Comparison of ENCODE assay signal across 26 mouse cellular contexts in genomic region chr7:134369241-134369640, GRCm38 (mm10). TPM values are rescaled to one million over a fixed set of nuclear protein-coding genes. Genes with fewer than 3 reads are reported as not detected.
DNase-seq lines count a peak whose midpoint lies in the region; ATAC-seq and TF ChIP-seq lines count a peak whose summit lies in the region.
"Had no signal": no experiment of that assay in that cellular context is flagged by ENCODE, and none has a peak within 500 bp of the region (broad histone marks: within the 10 kb centered on the region; RNA-seq: fewer than 3 reads in every experiment).

No protein-coding gene starts in this region.

- H3K27ac ChIP-seq in hindbrain, postnatal 0 days = no peak overlapping the region
- no peak overlapping the region for H3K27ac ChIP-seq in hindbrain, embryonic 16.5 days (ENCODE audit: low read depth, low read length)
- no peak overlapping the region for H3K27ac ChIP-seq in midbrain, embryonic 11.5 days (ENCODE audit: low read depth, low read length)
- no peak overlapping the region for H3K27ac ChIP-seq in midbrain, embryonic 13.5 days
- H3K27ac ChIP-seq: forebrain, embryonic 10.5 days; forebrain, embryonic 15.5 days; heart, adult 2 months; hindbrain, embryonic 12.5 days; hindbrain, embryonic 15.5 days had no signal

- no peaks in the 10 kb centered on the region for H3K4me1 ChIP-seq in hindbrain, postnatal 0 days (ENCODE audit: insufficient read depth, low read length)
- no peaks in the 10 kb centered on the region for H3K4me1 ChIP-seq in hindbrain, embryonic 16.5 days (ENCODE audit: control insufficient read depth, insufficient read depth, low read depth, low read length)
- H3K4me1 ChIP-seq in midbrain, embryonic 11.5 days (ENCODE audit: control insufficient read depth, insufficient read depth, low read length) = no peaks in the 10 kb centered on the region
- H3K4me1 ChIP-seq in midbrain, embryonic 13.5 days (replicated peaks) = no peaks in the 10 kb centered on the region
- H3K4me1 ChIP-seq: forebrain, embryonic 15.5 days; hindbrain, embryonic 12.5 days; hindbrain, embryonic 15.5 days had no signal

- WGBS in hindbrain, postnatal 0 days = 47% methylated on average over 4 of the region's 4 CpGs
- 72% methylated on average over 4 of the region's 4 CpGs for WGBS in hindbrain, embryonic 16.5 days
- WGBS in midbrain, embryonic 11.5 days = 90% methylated on average over 4 of the region's 4 CpGs
- 81% methylated on average over 4 of the region's 4 CpGs for WGBS in midbrain, embryonic 13.5 days

- no peak overlapping the region for H3K4me3 ChIP-seq in hindbrain, postnatal 0 days (ENCODE audit: low read length)
- H3K4me3 ChIP-seq in hindbrain, embryonic 16.5 days (ENCODE audit: low read length) = no peak overlapping the region
- no peak overlapping the region for H3K4me3 ChIP-seq in midbrain, embryonic 11.5 days (ENCODE audit: low read depth, low read length)
- no peak overlapping the region for H3K4me3 ChIP-seq in midbrain, embryonic 13.5 days (replicated peaks)
- H3K4me3 ChIP-seq: forebrain, embryonic 10.5 days; forebrain, embryonic 15.5 days; heart, adult 2 months; hindbrain, embryonic 12.5 days; hindbrain, embryonic 15.5 days had no signal

- H3K9me3 ChIP-seq in hindbrain, postnatal 0 days (ENCODE audit: low read length) = no peaks in the 10 kb centered on the region
- no peaks in the 10 kb centered on the region for H3K9me3 ChIP-seq in hindbrain, embryonic 16.5 days (ENCODE audit: control insufficient read depth, low read length)
- no peaks in the 10 kb centered on the region for H3K9me3 ChIP-seq in midbrain, embryonic 11.5 days (ENCODE audit: control insufficient read depth, low read length)
- H3K9me3 ChIP-seq in midbrain, embryonic 13.5 days = no peaks in the 10 kb centered on the region
- H3K9me3 ChIP-seq: forebrain, embryonic 10.5 days; forebrain, embryonic 15.5 days; hindbrain, embryonic 12.5 days; hindbrain, embryonic 15.5 days had no signal

- H3K9ac ChIP-seq in hindbrain, postnatal 0 days (replicated peaks; ENCODE audit: low read length) = no peak overlapping the region
- H3K9ac ChIP-seq in hindbrain, embryonic 16.5 days (ENCODE audit: low read depth, low read length) = no peak overlapping the region
- no peak overlapping the region for H3K9ac ChIP-seq in midbrain, embryonic 11.5 days (ENCODE audit: low read length)
- H3K9ac ChIP-seq in midbrain, embryonic 13.5 days (replicated peaks) = no peak overlapping the region
- H3K9ac ChIP-seq: forebrain, embryonic 15.5 days; hindbrain, embryonic 12.5 days; hindbrain, embryonic 15.5 days had no signal

- no peak for TF ChIP-seq CTCF in hindbrain, postnatal 0 days (IDR thresholded peaks at IDR 0.05; ENCODE audit: low read depth)

- peak; percentile 69 to 73 for DNase-seq in cerebellum, postnatal 14 days
- no peak for DNase-seq in cerebellum, adult 8-10 months
- peak; percentile 63 for DNase-seq in hindbrain, postnatal 0 days (ENCODE audit: low spot score)
- DNase-seq in midbrain, embryonic 11.5 days (ENCODE audit: low spot score, missing footprints) = peak; percentile 67
- peak; percentile 32 for DNase-seq in brain, adult 2 months (ENCODE audit: low read depth, low spot score)
- DNase-seq in adrenal gland, postnatal 10 days = no peak
- DNase-seq: adrenal gland, adult 2 months; adrenal gland, postnatal 36 days; B cell, adult 2 months; cerebellum, adult 18-20 months; cerebellum, adult 9-11 months; gastrocnemius, postnatal 25 days; heart, adult 2 months; kidney, adult 18-20 months had no signal

- no peak for ATAC-seq in hindbrain, postnatal 0 days
- ATAC-seq in hindbrain, embryonic 16.5 days = no peak
- no peak for ATAC-seq in midbrain, embryonic 11.5 days (ENCODE audit: low FRiP score)
- ATAC-seq in midbrain, embryonic 13.5 days = no peak
- ATAC-seq: forebrain, embryonic 15.5 days; inflammation-experienced regulatory T-cells, adult 6 months; intestine, embryonic 16.5 days had no signal

- no peaks in the 10 kb centered on the region for H3K36me3 ChIP-seq in hindbrain, postnatal 0 days (ENCODE audit: insufficient read depth, low read length)
- no peaks in the 10 kb centered on the region for H3K36me3 ChIP-seq in hindbrain, embryonic 16.5 days (ENCODE audit: control insufficient read depth, insufficient read depth, low read length)
- H3K36me3 ChIP-seq in midbrain, embryonic 11.5 days (ENCODE audit: control insufficient read depth, insufficient read depth, low read length) = no peaks in the 10 kb centered on the region
- no peaks in the 10 kb centered on the region for H3K36me3 ChIP-seq in midbrain, embryonic 13.5 days
- H3K36me3 ChIP-seq: forebrain, embryonic 10.5 days; forebrain, embryonic 15.5 days; G1E; hindbrain, embryonic 12.5 days; hindbrain, embryonic 15.5 days had no signal

- no peak overlapping the region for H3K4me2 ChIP-seq in hindbrain, postnatal 0 days (ENCODE audit: low read depth, low read length)
- no peak overlapping the region for H3K4me2 ChIP-seq in hindbrain, embryonic 16.5 days (ENCODE audit: low read length)
- no peak overlapping the region for H3K4me2 ChIP-seq in midbrain, embryonic 11.5 days
- no peak overlapping the region for H3K4me2 ChIP-seq in midbrain, embryonic 13.5 days (replicated peaks)
- H3K4me2 ChIP-seq: forebrain, embryonic 15.5 days; heart, embryonic 11.5 days; hindbrain, embryonic 12.5 days; hindbrain, embryonic 15.5 days had no signal

- no peaks in the 10 kb centered on the region; the same call in 1 of the 2 replicates for H3K27me3 ChIP-seq in hindbrain, postnatal 0 days (ENCODE audit: insufficient read depth, low read length)
- no peaks in the 10 kb centered on the region for H3K27me3 ChIP-seq in hindbrain, embryonic 16.5 days (replicated peaks; ENCODE audit: control insufficient read depth, insufficient read depth, low read length)
- no peaks in the 10 kb centered on the region for H3K27me3 ChIP-seq in midbrain, embryonic 11.5 days (ENCODE audit: control insufficient read depth, insufficient read depth, low read length)
- H3K27me3 ChIP-seq in midbrain, embryonic 13.5 days = no peaks in the 10 kb centered on the region
- H3K27me3 ChIP-seq: CH12.LX; forebrain, embryonic 15.5 days; hindbrain, embryonic 12.5 days; hindbrain, embryonic 15.5 days had no signal

RNA-seq across cellular contexts. Expression of gene D7Ertd443e, which starts 16.2 kb away (rescaled TPM):
- total RNA-seq in hindbrain, postnatal 0 days (2014; rRNA removed) = 0.16 and 0.25 TPM in 2 replicates
- 0.40 and 0.41 TPM in 2 replicates for polyA plus RNA-seq in hindbrain, postnatal 0 days (2015; fragmentation: Nextera tagmentation; extraction: Ambion mirVana)
- 0.06 and 0.19 TPM in 2 replicates for polyA plus RNA-seq in hindbrain, embryonic 16.5 days (2015; fragmentation: Nextera tagmentation; extraction: Ambion mirVana)
- polyA plus RNA-seq in midbrain, embryonic 11.5 days (2014; fragmentation: Nextera tagmentation; extraction: Ambion mirVana) = not detected in 2 replicates
- polyA plus RNA-seq in midbrain, embryonic 13.5 days (2015; fragmentation: Nextera tagmentation; extraction: Ambion mirVana) = 0.13 TPM in 1 of 2 replicates, not detected in the other
- total RNA-seq in adrenal gland, postnatal 10 days (2021) = 1 to 10 TPM; 3.6 to 3.8 TPM
- total RNA-seq: CH12.LX; gastrocnemius, adult 8-10 months; gastrocnemius, postnatal 25 days had no signal
- polyA plus RNA-seq: forebrain, embryonic 10.5 days; forebrain, embryonic 15.5 days; G1E; inflammation-experienced regulatory T-cells, adult 6 months; intestine, embryonic 16.5 days had no signal

Comparison
In these comparisons a context has a peak if more than half of its experiments do, and no peak if none do; other contexts are left out.
1. DNase-seq: peak in cerebellum, postnatal 14 days (2 of 2), hindbrain, postnatal 0 days (single experiment), midbrain, embryonic 11.5 days (single experiment) and brain, adult 2 months (single experiment); none in cerebellum, adult 8-10 months (single experiment) and adrenal gland, postnatal 10 days (single experiment).